Mouse (Mus musculus): Measurements from ENCODE around the gene Gm17617. TPM values are rescaled to one million over a fixed set of nuclear protein-coding genes. Genes with fewer than 3 reads are reported as not detected.

Gene Gm17617
- total RNA-seq (2023; ENCODE audit: inconsistent age) = not detected in 4 replicates

GRCm38 (mm10) chr13:55133448-55133847 is at the start of gene Gm17617:
Gene Gm17617 (minus strand): TSS chr13:55133548.

GRCm38 (mm10) chr13:55152621-55153415 is 19.5 kb upstream of the Gm17617 start, which contains the start of gene Fgfr4:
Gene Fgfr4 (plus strand): TSS chr13:55152640.

GRCm38 (mm10) chr13:55105045-55105952 is 28.0 kb downstream of the Gm17617 start, which contains the start of gene Zfp346:
Gene Zfp346 (plus strand): TSS chr13:55105311.

GRCm38 (mm10) chr13:55099726-55100478 is 33.4 kb downstream of the Gm17617 start, which contains the start of gene Uimc1:
Gene Uimc1 (minus strand): TSS chr13:55100300.

Other genes starting within 250 kb of the Gm17617 start
- 0.21 to 0.61 TPM in 2 of 4 replicates, not detected in the others for gene Unc5a, start 184.1 kb downstream of the Gm17617 start, total RNA-seq (2023; ENCODE audit: inconsistent age)
- gene Hk3, start 112.2 kb downstream of the Gm17617 start, total RNA-seq (2023; ENCODE audit: inconsistent age) = 0.58 to 3.0 TPM (median 2.0 TPM) in 4 replicates
- 64.9 to 78.5 TPM (median 73.2 TPM) in 4 replicates for gene Uimc1, start 33.2 kb downstream of the Gm17617 start, total RNA-seq (2023; ENCODE audit: inconsistent age)
- gene Zfp346, start 28.2 kb downstream of the Gm17617 start, total RNA-seq (2023; ENCODE audit: inconsistent age) = 21.9 to 37.1 TPM (median 26.3 TPM) in 4 replicates
- not detected in 4 replicates for gene Fgfr4, start 19.1 kb upstream of the Gm17617 start, total RNA-seq (2023; ENCODE audit: inconsistent age)
- gene Nsd1, start 76.2 kb upstream of the Gm17617 start, total RNA-seq (2023; ENCODE audit: inconsistent age) = 174 to 194 TPM (median 186 TPM) in 4 replicates
- 127 to 142 TPM (median 132 TPM) in 4 replicates for gene Prelid1, start 187.0 kb upstream of the Gm17617 start, total RNA-seq (2023; ENCODE audit: inconsistent age)
- 56.0 to 78.1 TPM (median 72.9 TPM) in 4 replicates for gene Rab24, start 188.4 kb upstream of the Gm17617 start, total RNA-seq (2023; ENCODE audit: inconsistent age)
- 1.8 to 2.6 TPM (median 2.2 TPM) in 4 replicates for gene Mxd3, start 196.3 kb upstream of the Gm17617 start, total RNA-seq (2023; ENCODE audit: inconsistent age)
- 110 to 124 TPM (median 118 TPM) in 4 replicates for gene Lman2, start 229.2 kb upstream of the Gm17617 start, total RNA-seq (2023; ENCODE audit: inconsistent age)
- 67.6 to 76.8 TPM (median 73.8 TPM) in 4 replicates for gene Rgs14, start 236.2 kb upstream of the Gm17617 start, total RNA-seq (2023; ENCODE audit: inconsistent age)